Mouse (Mus musculus): ENCODE measurements at regions not wholly inside any gene's neighbourhood (a gene's known extent, or its start where the extent isn't known, plus 50 kb on each side); places are given as distances from the start of the nearest gene placed in this dataset.

DNA sequence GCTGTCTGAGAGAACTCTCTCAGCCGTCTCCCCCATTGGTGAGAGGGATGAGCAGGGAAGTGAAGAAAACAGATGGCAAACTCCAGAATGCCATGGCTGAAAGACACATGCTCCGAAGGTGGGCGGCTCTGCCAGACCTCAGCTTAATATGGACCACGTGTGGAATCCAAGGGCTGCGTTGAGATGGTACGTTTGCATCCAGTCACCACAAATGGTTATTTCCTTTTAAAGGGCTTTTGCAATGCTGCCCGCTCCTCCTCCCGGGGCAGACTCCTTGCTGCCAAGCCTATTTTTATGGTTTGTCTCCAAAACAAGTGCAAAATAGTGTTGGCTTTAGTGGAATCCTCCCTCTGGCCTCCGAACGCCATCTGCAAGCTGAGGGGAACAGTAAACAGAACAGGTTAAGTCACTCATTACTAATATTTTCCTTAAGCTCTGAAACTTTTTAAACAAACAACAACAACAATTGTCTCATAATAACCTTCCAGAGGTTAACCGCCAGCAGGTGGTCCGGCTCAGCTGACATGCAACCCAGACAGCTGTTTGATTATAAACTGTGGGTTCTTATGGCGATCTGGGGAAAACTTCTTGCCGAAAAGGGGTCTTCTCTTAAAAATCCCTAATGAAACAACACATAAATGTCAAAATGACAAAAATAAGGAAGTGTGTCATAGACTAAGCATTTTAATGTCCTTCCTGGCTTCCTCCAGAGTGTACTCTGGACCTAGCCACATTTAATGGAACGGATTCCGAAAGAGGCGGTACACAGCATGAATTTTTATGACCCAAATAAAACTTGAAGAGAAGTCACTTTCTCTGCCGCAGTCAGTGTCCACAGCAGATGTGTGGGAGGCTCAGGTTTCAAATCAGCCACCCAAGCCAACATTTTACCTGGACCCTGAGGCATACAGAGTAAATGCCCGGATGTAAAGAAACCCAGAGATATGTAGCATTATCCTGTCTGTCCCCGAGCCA lies 405.3 kb upstream of the Meis1 start:
- Histone ChIP-seq H3K9me3 (ENCODE audit: low read length) (no peaks in the 10 kb centered on the region), H3K4me1 (ENCODE audit: insufficient read depth, low read depth, low read length) (no peaks in the 10 kb centered on the region), H3K27me3 (replicated peaks; ENCODE audit: insufficient read depth, low read length) (no peaks in the 10 kb centered on the region), H3K9ac (replicated peaks; ENCODE audit: low read depth) (no peak overlapping the region), H3K27ac (ENCODE audit: low read length) (no peak overlapping the region), H3K4me2 (replicated peaks; ENCODE audit: low read depth, low read length) (peak overlapping the region; percentile 19), H3K36me3 (ENCODE audit: insufficient read depth, low read length) (no peaks in the 10 kb centered on the region), H3K4me3 (ENCODE audit: low read depth, low read length) (no peak overlapping the region)
- TF ChIP-seq CTCF (IDR thresholded peaks at IDR 0.05) (no peak), EP300 (IDR thresholded peaks at IDR 0.05) (peak; percentile 55)
- DNase-seq (ENCODE audit: low spot score) (peak; percentile 66), ATAC-seq (peak; percentile 78)
- WGBS = 50% methylated on average over 20 of the region's 20 CpGs

- Histone ChIP-seq H3K4me1 (ENCODE audit: insufficient read depth, low read depth, low read length) (no peaks in the 10 kb centered on the region), H3K27ac (ENCODE audit: low read length) (no peak overlapping the region), H3K4me3 (ENCODE audit: low read depth, low read length) (no peak overlapping the region), H3K9me3 (ENCODE audit: low read length) (no peaks in the 10 kb centered on the region), H3K27me3 (replicated peaks; ENCODE audit: insufficient read depth, low read length) (no peaks in the 10 kb centered on the region), H3K9ac (replicated peaks; ENCODE audit: low read depth) (no peak overlapping the region), H3K36me3 (ENCODE audit: insufficient read depth, low read length) (no peaks in the 10 kb centered on the region), H3K4me2 (replicated peaks; ENCODE audit: low read depth, low read length) (no peak overlapping the region)
- DNase-seq (ENCODE audit: low spot score) = no peak
- no peak for TF ChIP-seq CTCF (IDR thresholded peaks at IDR 0.05)
- no peak for TF ChIP-seq EP300 (IDR thresholded peaks at IDR 0.05)
- ATAC-seq = no peak
- 90% methylated on average over 1 of the region's 1 CpGs for WGBS
Measured at GRCm38 (mm10) chr11:19427559-19427958, 408.8 kb upstream of the Meis1 start.

GRCm38 (mm10) chr11:19433680-19434619 lies 415.2 kb upstream of the Meis1 start:
- H3K4me2 ChIP-seq (replicated peaks; ENCODE audit: low read depth, low read length) = no peak overlapping the region
- ATAC-seq (no peak), DNase-seq (ENCODE audit: low spot score) (no peak)
- no peak overlapping the region for H3K9ac ChIP-seq (replicated peaks; ENCODE audit: low read depth)
- no peaks in the 10 kb centered on the region for H3K9me3 ChIP-seq (ENCODE audit: low read length)
- TF ChIP-seq EP300 (IDR thresholded peaks at IDR 0.05) (no peak), CTCF (IDR thresholded peaks at IDR 0.05) (no peak)
- no peaks in the 10 kb centered on the region for H3K4me1 ChIP-seq (ENCODE audit: insufficient read depth, low read depth, low read length)
- H3K36me3 ChIP-seq (ENCODE audit: insufficient read depth, low read length) = no peaks in the 10 kb centered on the region
- no peak overlapping the region for H3K4me3 ChIP-seq (ENCODE audit: low read depth, low read length)
- H3K27ac ChIP-seq (ENCODE audit: low read length) = no peak overlapping the region
- whole genome bisulfite sequencing = 85% methylated on average over 13 of the region's 13 CpGs
- no peaks in the 10 kb centered on the region for H3K27me3 ChIP-seq (replicated peaks; ENCODE audit: insufficient read depth, low read length)

DNA sequence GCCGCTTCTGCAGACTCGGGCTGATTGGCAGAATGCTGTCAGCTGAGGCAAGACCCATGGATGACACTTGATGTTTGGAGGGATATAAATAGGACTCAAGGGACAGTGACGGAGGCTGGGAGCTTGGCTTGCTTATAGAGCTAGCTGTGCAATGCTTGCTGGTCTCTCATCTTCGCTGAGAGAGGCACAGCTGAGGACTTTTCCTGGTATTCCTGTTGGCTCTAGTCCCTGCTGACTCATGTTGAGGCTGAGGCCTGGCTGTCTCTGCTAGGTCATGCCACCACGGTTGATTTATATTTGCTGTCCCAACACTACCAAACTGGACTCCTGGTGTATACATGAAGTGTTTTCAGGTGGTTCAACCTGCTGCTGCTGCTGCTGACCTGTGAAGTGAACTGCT lies 419.6 kb upstream of the Meis1 start:
- H3K4me2 ChIP-seq (replicated peaks; ENCODE audit: low read depth, low read length) = no peak overlapping the region
- no peaks in the 10 kb centered on the region for H3K27me3 ChIP-seq (replicated peaks; ENCODE audit: insufficient read depth, low read length)
- DNase-seq (ENCODE audit: low spot score) = no peak
- no peak for ATAC-seq
- no peak overlapping the region for H3K9ac ChIP-seq (replicated peaks; ENCODE audit: low read depth)
- no peak overlapping the region for H3K4me3 ChIP-seq (ENCODE audit: low read depth, low read length)
- 83% methylated on average over 5 of the region's 5 CpGs for WGBS
- no peaks in the 10 kb centered on the region for H3K36me3 ChIP-seq (ENCODE audit: insufficient read depth, low read length)
- H3K9me3 ChIP-seq (ENCODE audit: low read length) = no peaks in the 10 kb centered on the region
- no peaks in the 10 kb centered on the region for H3K4me1 ChIP-seq (ENCODE audit: insufficient read depth, low read depth, low read length)
- TF ChIP-seq CTCF (IDR thresholded peaks at IDR 0.05) = no peak
- no peak for TF ChIP-seq EP300 (IDR thresholded peaks at IDR 0.05)
- H3K27ac ChIP-seq (ENCODE audit: low read length) = no peak overlapping the region

GRCm38 (mm10) chr11:19441936-19442335 lies 423.2 kb upstream of the Meis1 start:
- WGBS = 85% methylated on average over 4 of the region's 4 CpGs
- Histone ChIP-seq H3K27me3 (replicated peaks; ENCODE audit: insufficient read depth, low read length) (no peaks in the 10 kb centered on the region), H3K36me3 (ENCODE audit: insufficient read depth, low read length) (no peaks in the 10 kb centered on the region), H3K9me3 (ENCODE audit: low read length) (no peaks in the 10 kb centered on the region), H3K9ac (replicated peaks; ENCODE audit: low read depth) (no peak overlapping the region), H3K4me3 (ENCODE audit: low read depth, low read length) (no peak overlapping the region), H3K4me2 (replicated peaks; ENCODE audit: low read depth, low read length) (no peak overlapping the region), H3K27ac (ENCODE audit: low read length) (no peak overlapping the region), H3K4me1 (ENCODE audit: insufficient read depth, low read depth, low read length) (no peaks in the 10 kb centered on the region)
- DNase-seq (ENCODE audit: low spot score) (no peak), ATAC-seq (no peak)
- TF ChIP-seq CTCF (IDR thresholded peaks at IDR 0.05) (no peak), EP300 (IDR thresholded peaks at IDR 0.05) (no peak)
